Comparison of ENCODE assay signal across 8 mouse cellular contexts in genomic region chr11:75965674-75966400, GRCm38 (mm10). TPM values are rescaled to one million over a fixed set of nuclear protein-coding genes. Genes with fewer than 3 reads are reported as not detected.
A peak's percentile ranks its signal among the peaks of the same experiment; 100 is the strongest.
DNase-seq lines count a peak whose midpoint lies in the region; ATAC-seq lines count a peak whose summit lies in the region.

No protein-coding gene starts in this region.

- H3K4me3 ChIP-seq in intestine, embryonic 14.5 days (ENCODE audit: low read depth, low read length), result peak overlapping the region; percentile 57
- H3K4me3 ChIP-seq in midbrain, embryonic 16.5 days (ENCODE audit: low read depth, low read length), result peak overlapping the region; percentile 65

- H3K4me1 ChIP-seq in intestine, embryonic 14.5 days (replicated peaks; ENCODE audit: control insufficient read depth, insufficient read depth, low read length), result peaks cover 12% of the 10 kb centered on the region
- H3K4me1 ChIP-seq in midbrain, embryonic 16.5 days (ENCODE audit: control insufficient read depth, insufficient read depth, low read length), result peaks cover 35% of the 10 kb centered on the region

- no peaks in the 10 kb centered on the region for H3K36me3 ChIP-seq in intestine, embryonic 14.5 days (ENCODE audit: control insufficient read depth, insufficient read depth, low read length)
- H3K36me3 ChIP-seq in midbrain, embryonic 16.5 days (ENCODE audit: control insufficient read depth, insufficient read depth, low read length), result no peaks in the 10 kb centered on the region

- 8% methylated on average over 28 of the region's 28 CpGs for WGBS in intestine, embryonic 14.5 days
- WGBS in midbrain, embryonic 16.5 days, result 4% methylated on average over 28 of the region's 28 CpGs

- H3K27ac ChIP-seq in intestine, embryonic 14.5 days (ENCODE audit: low read depth), result peak overlapping the region; percentile 82
- H3K27ac ChIP-seq in midbrain, embryonic 16.5 days (ENCODE audit: low read length), result no peak overlapping the region

- ATAC-seq in intestine, embryonic 14.5 days (replicated peaks; ENCODE audit: low FRiP score, low TSS enrichment, low read depth), result peak; percentile 18; the same call in 1 of the 2 replicates
- ATAC-seq in midbrain, embryonic 16.5 days, result no peak

- H3K27me3 ChIP-seq in intestine, embryonic 14.5 days (replicated peaks; ENCODE audit: control insufficient read depth, insufficient read depth, low read length), result peaks cover 15% of the 10 kb centered on the region; the same call in 1 of the 2 replicates
- H3K27me3 ChIP-seq in midbrain, embryonic 16.5 days (ENCODE audit: control insufficient read depth, insufficient read depth, low read depth, low read length), result peaks cover 4% of the 10 kb centered on the region; the same call in 1 of the 2 replicates

- peak overlapping the region; percentile 97 for H3K4me2 ChIP-seq in intestine, embryonic 14.5 days (ENCODE audit: low read length)
- peak overlapping the region; percentile 96 for H3K4me2 ChIP-seq in midbrain, embryonic 16.5 days (ENCODE audit: low read length)

- H3K9me3 ChIP-seq in intestine, embryonic 14.5 days (ENCODE audit: control insufficient read depth, low read length), result no peaks in the 10 kb centered on the region
- H3K9me3 ChIP-seq in midbrain, embryonic 16.5 days (replicated peaks; ENCODE audit: control insufficient read depth, low read length, poor library complexity, severe bottlenecking), result no peaks in the 10 kb centered on the region

- peak; percentile 40 for DNase-seq in adrenal gland, postnatal 14 days
- no peak for DNase-seq in adrenal gland, adult 18-20 months (ENCODE audit: low spot score in 2 of 2)
- peak; percentile 30 for DNase-seq in retina, postnatal 1 day
- DNase-seq in retina, embryonic 14.5 days (ENCODE audit: low spot score), result no peak
- peak; percentile 82 for DNase-seq in intestine, embryonic 14.5 days (ENCODE audit: low spot score)
- DNase-seq in frontal cortex, postnatal 36 days (ENCODE audit: low spot score in 2 of 2), result no peak
- DNase-seq in layer of hippocampus, adult 11-12 months (ENCODE audit: low spot score), result no peak

- H3K9ac ChIP-seq in intestine, embryonic 14.5 days (ENCODE audit: low read length), result peak overlapping the region; percentile 71
- peak overlapping the region; percentile 68 for H3K9ac ChIP-seq in midbrain, embryonic 16.5 days (ENCODE audit: low read depth, low read length)

RNA-seq across cellular contexts. Expression of gene Rph3al, which starts 27.6 kb away (rescaled TPM):
- total RNA-seq in adrenal gland, postnatal 14 days (2021), result 10.7 and 13.1 TPM in 2 replicates
- 10 to 100 TPM; 15.0 to 17.0 TPM for total RNA-seq in adrenal gland, adult 18-20 months (2021)
- 17.0 and 21.7 TPM in 2 replicates for polyA plus RNA-seq in intestine, embryonic 14.5 days (2014; fragmentation: Nextera tagmentation; extraction: Ambion mirVana)
- 3.4 and 4.9 TPM in 2 replicates for polyA plus RNA-seq in midbrain, embryonic 16.5 days (2015; fragmentation: Nextera tagmentation; extraction: Ambion mirVana)

RNA-seq across cellular contexts. Expression of gene 1700016K19Rik, which starts 33.9 kb away (rescaled TPM):
- not detected in 2 replicates for total RNA-seq in adrenal gland, postnatal 14 days (2021)
- total RNA-seq in adrenal gland, adult 18-20 months (2021), result not detected
- polyA plus RNA-seq in intestine, embryonic 14.5 days (2014; fragmentation: Nextera tagmentation; extraction: Ambion mirVana), result 2.7 and 4.0 TPM in 2 replicates
- 6.0 and 7.0 TPM in 2 replicates for polyA plus RNA-seq in midbrain, embryonic 16.5 days (2015; fragmentation: Nextera tagmentation; extraction: Ambion mirVana)

Comparison
In these comparisons a context has a peak if more than half of its experiments do, and no peak if none do; other contexts are left out.
1. DNase-seq: peak in adrenal gland, postnatal 14 days (single experiment), retina, postnatal 1 day (single experiment) and intestine, embryonic 14.5 days (single experiment); none in adrenal gland, adult 18-20 months (0 of 2), retina, embryonic 14.5 days (single experiment), frontal cortex, postnatal 36 days (0 of 2) and layer of hippocampus, adult 11-12 months (single experiment).